Mouse (Mus musculus) megakaryocyte, embryonic 14.5 days (primary cell): ENCODE results near the gene Aff3.

Experiments
- FLI1 ChIP-seq: IDR thresholded peaks from 2 replicates; pipeline ENCODE4 v1.6.1; 2012; ENCODE audit warnings: low read length, inconsistent platforms, mixed read lengths
- GATA1 ChIP-seq: IDR thresholded peaks from 3 replicates; pipeline ENCODE4 v1.6.1; 2012; ENCODE audit warnings: mixed read lengths, low read length, inconsistent platforms, borderline replicate concordance

- TF ChIP-seq FLI1 (no peak), GATA1 (no peak)
Observed at GRCm38 (mm10) chr1:38437671-38438070, 227.1 kb downstream of the Aff3 start.
